Mouse (Mus musculus) hindbrain, embryonic 14.5 days (tissue): ENCODE measurements around the gene Ubqln1. TPM values are rescaled to one million over a fixed set of nuclear protein-coding genes. Genes with fewer than 3 reads are reported as not detected.
"Not testable (repeated sequence)": the region's sequence is repeated elsewhere in the genome, so short reads cannot be mapped to it uniquely, and the experiment has no call there.

Experiments used
- ATAC-seq: fragments of 200-750 bp; cut with Nextera tagmentation; 2 replicates; pipeline ENCODE4 v1.8.0; 2017; ENCODE audit warnings: moderate number of reproducible peaks, mild to moderate bottlenecking, moderate TSS enrichment, moderate library complexity; ENCODE audit not compliant: low FRiP score
- DNase-seq: peaks from one replicate; pipeline ENCODE4 v3.0.0-alpha.2; 2015; ENCODE audit warnings: low spot score
- H3K27ac ChIP-seq: fragments of 300-500 bp; sonication (generic); 2 replicates; pipeline ENCODE4 v1.5.1; 2014; ENCODE audit warnings: mild to moderate bottlenecking, moderate library complexity
- H3K27me3 ChIP-seq: fragments of 300-500 bp; sonication (generic); 2 replicates; pipeline ENCODE4 v1.6.1; 2014; ENCODE audit warnings: mild to moderate bottlenecking, low read length, mixed read lengths; ENCODE audit not compliant: control insufficient read depth, insufficient read depth
- H3K36me3 ChIP-seq: fragments of 300-500 bp; sonication (generic); replicated peaks from 2 replicates; pipeline ENCODE4 v1.6.1; 2014; ENCODE audit not compliant: control insufficient read depth, insufficient read depth
- H3K4me1 ChIP-seq: fragments of 300-500 bp; sonication (generic); replicated peaks from 2 replicates; pipeline ENCODE4 v1.6.1; 2014; ENCODE audit warnings: antibody characterized with exemption, low read length, mixed read lengths; ENCODE audit not compliant: control insufficient read depth, insufficient read depth
- H3K4me2 ChIP-seq: fragments of 300-500 bp; sonication (generic); replicated peaks from 2 replicates; pipeline ENCODE4 v1.6.1; 2014; ENCODE audit warnings: mild to moderate bottlenecking, moderate library complexity
- H3K4me3 ChIP-seq: fragments of 300-500 bp; sonication (generic); replicated peaks from 2 replicates; pipeline ENCODE4 v1.5.1; 2014; ENCODE audit warnings: mild to moderate bottlenecking, low read length
- H3K9ac ChIP-seq: fragments of 300-500 bp; sonication (generic); 2 replicates; pipeline ENCODE4 v1.6.1; 2014
- H3K9me3 ChIP-seq: fragments of 300-500 bp; sonication (generic); 2 replicates; pipeline ENCODE4 v1.6.1; 2016; ENCODE audit warnings: low read length; ENCODE audit not compliant: control insufficient read depth
- WGBS: fragments of 180-500 bp; shearing (Covaris S2); extraction: QIAGEN DNeasy Blood & Tissue Kit; methylation state at CpG from one replicate; pipeline ENCODE4 v1.1.7; 2014; 5-methylcytosine and 5-hydroxymethylcytosine counted together
- polyA plus RNA-seq: library from polyadenylated mRNA; unstranded; fragments of >200 nt; fragmentation: Nextera tagmentation; extraction: Ambion mirVana; gene quantifications from 2 replicates; pipeline ENCODE4 v1.2.1, GENCODE M21; 2014

Ubqln1 gene
- polyA plus RNA-seq, 1 experiment from 2014 or later: 120 TPM

DNA sequence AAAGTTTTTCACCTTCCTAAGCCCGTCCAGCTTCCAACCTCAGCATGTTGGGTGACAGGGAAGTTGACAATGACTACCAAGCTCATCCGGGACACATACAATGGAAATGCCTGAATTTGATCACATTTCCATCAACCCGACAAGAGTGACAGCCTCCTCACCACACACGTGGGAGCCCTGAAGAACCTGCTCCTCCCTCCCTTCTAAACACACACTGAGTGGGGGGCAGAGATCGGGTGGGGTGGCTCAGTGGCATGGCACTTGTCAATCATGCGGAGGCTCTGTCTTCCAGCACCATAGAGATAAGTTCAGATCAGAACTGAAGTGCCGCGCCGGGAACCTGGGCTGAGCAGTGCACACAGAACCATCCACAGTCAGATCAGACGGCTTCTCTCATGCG, 65.0 kb downstream of the Ubqln1 start:
- no peak overlapping the region for H3K4me2 ChIP-seq
- H3K27me3 ChIP-seq: no peaks in the 10 kb centered on the region
- no peak overlapping the region for H3K27ac ChIP-seq
- ATAC-seq (no peak), DNase-seq (no peak)
- H3K9ac ChIP-seq: no peak overlapping the region
- H3K9me3 ChIP-seq: no peaks in the 10 kb centered on the region
- H3K4me3 ChIP-seq: no peak overlapping the region
- H3K36me3 ChIP-seq: no peaks in the 10 kb centered on the region
- 80% methylated on average over 11 of the region's 11 CpGs for WGBS
- no peaks in the 10 kb centered on the region for H3K4me1 ChIP-seq

DNA sequence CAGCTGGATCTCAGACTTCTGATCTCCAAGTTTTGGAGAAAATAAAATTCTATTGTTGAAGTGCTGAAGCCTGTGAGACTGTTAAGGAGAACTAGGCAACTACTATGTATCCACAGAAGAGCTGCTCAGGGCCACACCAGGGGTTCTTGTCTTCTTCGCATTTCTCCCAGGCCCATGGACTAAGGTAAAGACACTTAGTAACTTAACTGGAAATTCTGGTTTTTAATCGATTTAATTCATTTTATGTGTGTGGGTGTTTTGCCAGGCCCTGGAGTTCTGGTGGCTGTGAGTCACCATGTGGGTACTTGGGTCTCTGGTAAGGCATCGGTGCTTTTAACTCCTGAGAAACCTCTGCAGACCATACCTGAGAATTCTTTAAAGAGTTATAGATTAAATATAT, 65.8 kb downstream of the Ubqln1 start:
- Histone ChIP-seq H3K4me3 (no peak overlapping the region), H3K27ac (no peak overlapping the region), H3K4me2 (no peak overlapping the region), H3K27me3 (no peaks in the 10 kb centered on the region), H3K4me1 (no peaks in the 10 kb centered on the region), H3K9ac (no peak overlapping the region), H3K36me3 (no peaks in the 10 kb centered on the region), H3K9me3 (no peaks in the 10 kb centered on the region)
- WGBS: 92% methylated on average over 3 of the region's 3 CpGs
- ATAC-seq: no peak
- DNase-seq: no peak

DNA sequence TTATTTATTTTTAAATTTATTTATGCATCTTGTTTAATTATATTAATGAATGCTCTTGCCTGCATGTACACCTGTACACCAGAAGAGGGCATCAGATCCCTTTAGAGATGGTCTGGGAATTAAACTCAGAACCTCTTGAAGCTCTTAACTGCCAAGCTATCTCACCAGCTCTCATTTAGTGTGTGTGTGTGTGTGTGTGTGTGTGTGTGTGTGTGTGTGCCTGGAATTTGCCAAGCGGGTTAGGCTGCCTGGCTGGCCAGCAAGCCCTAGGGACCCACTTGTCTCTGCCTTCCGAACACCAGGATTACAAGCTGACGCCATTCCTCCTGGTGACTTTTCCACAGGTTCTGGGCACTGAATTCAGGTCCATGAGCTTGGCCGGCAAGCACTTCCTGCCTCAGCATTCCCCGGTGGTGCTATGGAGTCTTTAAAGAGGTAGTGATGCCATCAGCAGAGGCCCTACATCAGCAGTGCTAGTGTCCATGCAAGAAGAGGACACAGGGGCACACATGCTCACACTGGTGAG, 66.4 kb downstream of the Ubqln1 start:
- Histone ChIP-seq H3K9ac (no peak overlapping the region), H3K27me3 (no peaks in the 10 kb centered on the region), H3K27ac (no peak overlapping the region), H3K36me3 (no peaks in the 10 kb centered on the region), H3K4me2 (peak overlapping the region; percentile 63), H3K4me1 (no peaks in the 10 kb centered on the region), H3K4me3 (peak overlapping the region; percentile 33), H3K9me3 (no peaks in the 10 kb centered on the region)
- ATAC-seq (0 out of 2 replicates have a peak, but pooled peaks have one; percentile 53), DNase-seq (peak; percentile 62)
- 46% methylated on average over 5 of the region's 5 CpGs for WGBS

DNA sequence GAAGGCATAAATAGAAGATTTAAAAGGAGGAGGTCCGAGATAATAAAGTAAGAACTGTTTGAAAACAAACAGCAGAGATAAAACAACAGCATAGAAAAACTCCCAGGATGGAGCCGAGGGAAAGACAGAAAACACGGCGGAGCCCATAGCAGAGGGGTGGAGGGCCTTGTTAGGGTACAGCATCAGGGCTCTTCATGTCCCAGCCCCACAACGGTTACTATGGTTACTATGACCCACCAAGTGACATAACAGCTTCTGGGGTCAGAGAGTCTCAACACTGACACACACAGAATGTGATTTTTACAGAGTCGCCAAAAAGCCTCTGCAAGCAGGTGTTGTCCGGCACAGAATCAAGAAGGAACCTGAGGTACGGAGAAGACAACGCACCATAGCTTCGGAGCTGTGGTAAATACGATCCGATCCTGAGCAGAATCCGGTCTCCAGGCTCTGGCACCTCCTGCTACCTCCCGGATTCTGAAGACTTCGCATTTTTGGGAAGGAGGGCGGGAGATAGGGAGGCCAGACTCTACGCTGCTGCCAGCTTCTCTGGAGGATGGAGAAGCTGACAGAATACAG, 67.1 kb downstream of the Ubqln1 start:
- H3K27ac ChIP-seq: no peak overlapping the region
- peak overlapping the region; percentile 33 for H3K4me3 ChIP-seq
- H3K36me3 ChIP-seq: no peaks in the 10 kb centered on the region
- H3K4me2 ChIP-seq: peak overlapping the region; percentile 63
- ATAC-seq: peak; percentile 85
- peak; percentile 72 for DNase-seq
- H3K9ac ChIP-seq: peak overlapping the region; percentile 34; the same call in 1 of the 2 replicates
- 2% methylated on average over 17 of the region's 17 CpGs for WGBS
- H3K27me3 ChIP-seq: no peaks in the 10 kb centered on the region
- H3K9me3 ChIP-seq: no peaks in the 10 kb centered on the region
- no peaks in the 10 kb centered on the region for H3K4me1 ChIP-seq

DNA sequence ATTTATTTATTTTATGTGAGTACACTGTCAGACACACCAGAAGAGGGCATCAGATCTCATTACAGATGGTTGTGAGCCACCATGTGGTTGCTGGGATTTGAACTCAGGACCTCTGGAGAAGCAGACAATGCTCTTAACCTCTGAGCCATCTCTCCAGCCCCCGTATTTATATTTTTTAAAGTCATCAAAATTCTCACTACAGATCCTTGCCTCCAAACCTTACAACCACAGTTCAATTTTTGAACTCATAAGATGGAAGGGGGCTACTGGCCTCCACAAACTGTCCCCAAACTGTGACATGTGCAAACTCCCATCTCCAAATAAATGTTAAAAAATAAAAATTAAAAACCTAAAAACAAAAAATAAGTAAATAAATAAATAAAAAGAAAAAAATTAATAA, 67.7 kb downstream of the Ubqln1 start:
- DNase-seq (no peak), ATAC-seq (no peak)
- Histone ChIP-seq H3K4me3 (no peak overlapping the region), H3K9ac (no peak overlapping the region), H3K27ac (no peak overlapping the region), H3K9me3 (no peaks in the 10 kb centered on the region), H3K27me3 (no peaks in the 10 kb centered on the region), H3K4me1 (no peaks in the 10 kb centered on the region), H3K36me3 (no peaks in the 10 kb centered on the region), H3K4me2 (no peak overlapping the region)
- WGBS: 71% methylated on average over 1 of the region's 1 CpGs

DNA sequence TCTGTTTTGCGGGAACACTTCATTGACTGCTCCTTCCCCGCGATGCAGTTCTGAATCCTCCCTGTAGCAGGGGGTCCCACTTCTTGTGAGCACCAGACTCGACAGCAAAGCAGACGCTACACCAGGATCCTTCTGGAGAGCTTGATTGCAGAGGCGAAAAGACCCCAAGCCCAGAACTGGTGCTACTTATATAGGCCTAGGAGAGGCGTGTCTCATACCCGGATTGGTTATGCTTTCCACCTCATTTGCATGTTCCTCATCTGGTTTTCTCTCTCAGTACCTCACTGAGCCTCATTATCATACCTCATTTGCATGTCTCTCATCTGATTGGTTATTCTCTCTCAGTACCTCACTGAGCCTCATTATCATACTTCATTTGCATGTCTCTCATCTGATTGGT, 68.8 kb downstream of the Ubqln1 start:
- WGBS: 94% methylated on average over 8 of the region's 8 CpGs

DNA sequence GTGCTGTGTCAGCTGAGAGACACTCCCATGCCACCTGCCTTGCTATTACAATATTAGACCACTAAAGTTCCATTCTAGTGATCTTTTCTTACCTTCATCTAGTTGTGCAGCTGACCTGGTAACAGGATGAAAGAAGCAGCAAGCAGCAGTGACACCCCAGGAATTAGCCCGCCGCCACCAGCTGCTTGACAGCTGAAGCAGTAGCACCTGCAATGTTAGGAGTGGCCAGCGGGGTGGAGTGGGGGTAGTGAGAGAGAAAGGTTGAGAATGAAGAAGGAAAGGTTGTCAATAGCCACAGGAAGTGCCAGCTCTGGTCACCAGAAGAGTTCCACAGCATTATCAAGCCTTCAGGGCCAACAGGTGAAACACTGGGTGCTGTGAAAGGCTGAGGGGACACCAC, 83.8 kb downstream of the Ubqln1 start:
- ATAC-seq: no peak

More for the DNA sequence above, 68.8 kb downstream of the Ubqln1 start:
- DNase-seq, H3K4me1 ChIP-seq, H3K4me3 ChIP-seq, H3K9me3 ChIP-seq, H3K27me3 ChIP-seq, H3K4me2 ChIP-seq, H3K9ac ChIP-seq, H3K36me3 ChIP-seq, H3K27ac ChIP-seq, ATAC-seq: not testable (repeated sequence)

DNA sequence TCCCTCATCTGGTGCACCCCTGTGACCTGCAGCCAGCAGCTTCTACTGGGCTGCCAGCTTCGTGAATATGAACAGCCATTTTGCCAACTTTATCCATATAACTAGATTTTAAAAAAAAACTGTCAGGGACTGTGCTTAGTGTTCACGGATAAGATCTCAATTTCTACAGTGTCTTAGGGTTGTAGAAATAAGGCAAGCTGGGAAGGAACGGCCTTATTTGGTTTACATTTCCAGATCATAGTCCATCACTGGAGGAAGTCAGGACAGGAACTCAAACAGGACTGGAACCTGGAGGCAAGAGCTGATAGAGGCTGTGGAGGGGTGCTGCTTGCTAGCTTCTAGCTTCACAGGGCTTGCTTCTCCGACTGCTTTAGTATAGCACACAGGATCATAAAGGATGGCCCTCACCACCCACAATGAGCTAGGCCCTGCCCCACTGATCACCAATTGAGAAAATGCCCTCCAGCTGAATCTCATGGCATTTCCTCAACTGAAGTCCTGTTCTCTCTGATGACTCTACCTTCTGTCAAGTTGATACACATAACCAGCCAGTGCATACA, 85.7 kb downstream of the Ubqln1 start:
- 38% methylated on average over 4 of the region's 4 CpGs for WGBS
- Histone ChIP-seq H3K36me3 (peaks cover 10% of the 10 kb centered on the region), H3K27ac (peak overlapping the region; percentile 100), H3K4me1 (peaks cover 25% of the 10 kb centered on the region), H3K27me3 (no peaks in the 10 kb centered on the region), H3K9me3 (no peaks in the 10 kb centered on the region), H3K4me2 (peak overlapping the region; percentile 79), H3K9ac (peak overlapping the region; percentile 100), H3K4me3 (peak overlapping the region; percentile 93)
- DNase-seq (peak; percentile 24), ATAC-seq (no peak)

More for the DNA sequence above, 83.8 kb downstream of the Ubqln1 start:
- Histone ChIP-seq H3K9ac (no peak overlapping the region), H3K27me3 (no peaks in the 10 kb centered on the region), H3K4me2 (no peak overlapping the region), H3K4me3 (no peak overlapping the region), H3K27ac (no peak overlapping the region), H3K4me1 (peaks cover 7% of the 10 kb centered on the region; the same call in 1 of the 2 replicates), H3K36me3 (peaks cover 2% of the 10 kb centered on the region; the same call in 1 of the 2 replicates), H3K9me3 (no peaks in the 10 kb centered on the region)
- DNase-seq: peak; percentile 20
- WGBS: 50% methylated on average over 3 of the region's 3 CpGs

DNA sequence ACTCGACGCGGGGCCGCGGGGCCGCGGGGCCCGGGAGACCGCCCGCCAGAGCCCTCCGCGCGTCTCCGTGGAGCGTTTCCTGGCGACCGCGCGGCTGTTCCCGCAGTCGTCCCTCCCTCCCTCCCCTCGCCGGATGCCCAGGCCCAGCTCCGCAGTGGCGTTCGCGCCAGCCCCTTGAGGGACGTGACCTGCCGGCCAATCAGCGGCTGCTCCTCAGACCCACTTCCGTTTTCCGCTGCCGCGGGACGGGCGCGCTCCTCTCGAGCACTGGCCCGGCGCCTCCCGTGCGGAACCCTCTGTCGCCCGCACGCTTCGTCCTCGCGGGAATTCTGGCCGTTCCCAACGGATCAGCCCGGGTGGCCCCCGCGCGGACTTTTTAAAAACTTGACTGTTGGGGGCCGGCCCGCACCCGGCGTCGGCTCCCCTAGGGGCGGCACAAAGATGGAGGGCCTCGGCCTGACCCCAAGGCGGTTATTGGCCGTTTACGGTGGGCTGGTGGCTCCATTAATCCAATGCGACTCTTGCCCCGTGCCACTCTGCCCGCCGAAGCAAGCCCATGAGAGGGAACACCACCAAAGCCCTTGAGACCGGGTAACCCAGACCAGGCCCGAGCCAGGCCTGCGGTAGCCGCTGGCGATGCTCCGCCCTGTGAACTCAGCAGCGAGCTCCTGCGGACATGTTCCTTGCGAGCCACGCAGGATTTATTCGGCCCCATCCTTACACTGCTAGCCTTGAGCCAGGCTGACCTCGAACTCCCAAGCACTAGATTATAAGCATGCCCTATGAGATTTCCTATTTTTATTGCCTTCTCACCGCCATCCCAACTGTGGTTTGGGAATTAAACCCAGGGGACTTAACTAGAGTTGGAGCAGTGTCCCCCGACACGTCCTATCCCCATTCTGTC, 86.4 kb downstream of the Ubqln1 start:
- H3K4me3 ChIP-seq: peak overlapping the region; percentile 93
- H3K36me3 ChIP-seq: peaks cover 10% of the 10 kb centered on the region
- H3K27me3 ChIP-seq: no peaks in the 10 kb centered on the region
- ATAC-seq (peak; percentile 96), DNase-seq (peak; percentile 93)
- peak overlapping the region; percentile 100 for H3K9ac ChIP-seq
- under 1% methylated on average over 66 of the region's 83 CpGs for WGBS
- no peaks in the 10 kb centered on the region for H3K9me3 ChIP-seq
- peaks cover 29% of the 10 kb centered on the region for H3K4me1 ChIP-seq
- H3K27ac ChIP-seq: peak overlapping the region; percentile 100
- peak overlapping the region; percentile 83 for H3K4me2 ChIP-seq
